In genomic region chr13:67469274-67469673, GRCm38 (mm10) we compare ENCODE assay signal across 37 mouse cellular contexts. TPM values are rescaled to one million over a fixed set of nuclear protein-coding genes. Genes with fewer than 3 reads are reported as not detected.
"Had no signal": no experiment of that assay in that cellular context is flagged by ENCODE, and none has a peak within 500 bp of the region (broad histone marks: within the 10 kb centered on the region; RNA-seq: fewer than 3 reads in every experiment).

No protein-coding gene starts in this region.

- H3K27ac ChIP-seq: heart, adult 2 months; heart, embryonic 13.5 days; heart, embryonic 15.5 days; hindbrain, embryonic 13.5 days; hindbrain, embryonic 15.5 days; hindbrain, postnatal 0 days; kidney, embryonic 15.5 days; kidney, postnatal 0 days; limb, embryonic 13.5 days; limb, embryonic 15.5 days; liver, embryonic 15.5 days had no signal

- ATAC-seq: hindbrain, postnatal 0 days; intestine, embryonic 16.5 days had no signal

- H3K9ac ChIP-seq: heart, embryonic 13.5 days; heart, embryonic 15.5 days; hindbrain, embryonic 13.5 days; hindbrain, embryonic 15.5 days; kidney, embryonic 15.5 days; limb, embryonic 13.5 days; limb, embryonic 15.5 days; liver, embryonic 15.5 days had no signal

- H3K4me3 ChIP-seq: heart, adult 2 months; heart, embryonic 13.5 days; heart, embryonic 15.5 days; hindbrain, embryonic 13.5 days; hindbrain, embryonic 15.5 days; kidney, embryonic 15.5 days; limb, embryonic 13.5 days; limb, embryonic 15.5 days; liver, embryonic 15.5 days had no signal

- H3K4me1 ChIP-seq: heart, embryonic 13.5 days; heart, embryonic 15.5 days; hindbrain, embryonic 13.5 days; hindbrain, embryonic 15.5 days; kidney, embryonic 15.5 days; limb, embryonic 13.5 days; limb, embryonic 15.5 days; liver, embryonic 15.5 days had no signal

- H3K27me3 ChIP-seq: heart, embryonic 13.5 days; heart, embryonic 15.5 days; hindbrain, embryonic 13.5 days; hindbrain, embryonic 15.5 days; kidney, embryonic 15.5 days; limb, embryonic 13.5 days; limb, embryonic 15.5 days; liver, embryonic 15.5 days had no signal

- H3K9me3 ChIP-seq: heart, embryonic 15.5 days; hindbrain, embryonic 13.5 days; hindbrain, embryonic 15.5 days; limb, embryonic 15.5 days; liver, embryonic 15.5 days had no signal

- DNase-seq: gastrocnemius, postnatal 14 days; gastrocnemius, postnatal 36 days; heart, adult 11 months; heart, adult 2 months; heart, postnatal 14 days; heart, postnatal 36 days; kidney, adult 11 months; kidney, adult 2 months; kidney, adult 9 months; kidney, postnatal 14 days; kidney, postnatal 36 days; layer of hippocampus, adult 9-11 months; layer of hippocampus, postnatal 36 days; left cerebral cortex, postnatal 4 days had no signal

- H3K4me2 ChIP-seq: heart, embryonic 11.5 days; heart, embryonic 13.5 days; heart, embryonic 15.5 days; hindbrain, embryonic 13.5 days; hindbrain, embryonic 15.5 days; kidney, embryonic 15.5 days; limb, embryonic 13.5 days; limb, embryonic 15.5 days; liver, embryonic 15.5 days had no signal

RNA-seq across cellular contexts. Expression of gene Gm26965, which starts 56.7 kb away (rescaled TPM):
- total RNA-seq: gastrocnemius, adult 18-20 months; gastrocnemius, postnatal 36 days; heart, adult 2 months; heart, postnatal 36 days; hematopoietic stem cell, adult 5-6 weeks; hindbrain, postnatal 0 days; layer of hippocampus, postnatal 14 days; left cerebral cortex, postnatal 10 days; left cerebral cortex, postnatal 25 days; left cerebral cortex, postnatal 4 days; liver, adult 2 months had no signal
- polyA plus RNA-seq: gonadal fat pad, adult 2 months; heart, adult 2 months; heart, embryonic 11.5 days; heart, embryonic 13.5 days; heart, embryonic 15.5 days; heart, postnatal 0 days; hindbrain, embryonic 13.5 days; hindbrain, embryonic 15.5 days; hindbrain, postnatal 0 days; intestine, embryonic 14.5 days; intestine, embryonic 16.5 days; kidney, adult 2 months; kidney, embryonic 15.5 days; kidney, postnatal 0 days; large intestine, adult 2 months; limb, embryonic 11.5 days; limb, embryonic 13.5 days; limb, embryonic 15.5 days; liver, adult 2 months; liver, embryonic 15.5 days had no signal
